Mouse (Mus musculus) kidney, embryonic 14.5 days (tissue): ENCODE data around the gene Gm44805. TPM values are rescaled to one million over a fixed set of nuclear protein-coding genes. Genes with fewer than 3 reads are reported as not detected.

Experiments
- ATAC-seq: fragments of 200-750 bp; cut with Nextera tagmentation; 2 replicates; pipeline ENCODE4 v1.8.0; 2017; ENCODE audit warnings: moderate number of reproducible peaks, mild to moderate bottlenecking, moderate TSS enrichment, moderate library complexity; ENCODE audit not compliant: low FRiP score, low TSS enrichment
- H3K27ac ChIP-seq: fragments of 300-500 bp; sonication (generic); 2 replicates; pipeline ENCODE4 v1.5.1; 2014; ENCODE audit warnings: low read depth, mild to moderate bottlenecking, low read length, moderate library complexity, mixed read lengths
- H3K27me3 ChIP-seq: fragments of 300-500 bp; sonication (generic); 2 replicates; pipeline ENCODE4 v1.6.1; 2014; ENCODE audit warnings: mild to moderate bottlenecking, low read length; ENCODE audit not compliant: control insufficient read depth, insufficient read depth
- H3K36me3 ChIP-seq: fragments of 300-500 bp; sonication (generic); 2 replicates; pipeline ENCODE4 v1.6.1; 2014; ENCODE audit warnings: low read length, mixed read lengths; ENCODE audit not compliant: control insufficient read depth, insufficient read depth
- H3K4me1 ChIP-seq: fragments of 300-500 bp; sonication (generic); 2 replicates; pipeline ENCODE4 v1.6.1; 2014; ENCODE audit warnings: low read length, mixed read lengths; ENCODE audit not compliant: control insufficient read depth, insufficient read depth
- H3K4me2 ChIP-seq: fragments of 300-500 bp; sonication (generic); replicated peaks from 2 replicates; pipeline ENCODE4 v1.6.1; 2014; ENCODE audit warnings: low read depth, mild to moderate bottlenecking, low read length
- H3K4me3 ChIP-seq: fragments of 300-500 bp; sonication (generic); 2 replicates; pipeline ENCODE4 v1.5.1; 2014; ENCODE audit warnings: mild to moderate bottlenecking, low read length
- H3K9ac ChIP-seq: fragments of 300-500 bp; sonication (generic); 2 replicates; pipeline ENCODE4 v1.6.1; 2014; ENCODE audit warnings: low read depth, mild to moderate bottlenecking, low read length, moderate library complexity
- H3K9me3 ChIP-seq: fragments of 300-500 bp; sonication (generic); 2 replicates; pipeline ENCODE4 v1.6.1; 2016; ENCODE audit warnings: low read length; ENCODE audit not compliant: control insufficient read depth
- WGBS: fragments of 180-500 bp; shearing (Covaris S2); extraction: QIAGEN DNeasy Blood & Tissue Kit; methylation state at CpG from one replicate; pipeline ENCODE4 v1.1.7; 2014; 5-methylcytosine and 5-hydroxymethylcytosine counted together
- polyA plus RNA-seq: library from polyadenylated mRNA; unstranded; fragments of >200 nt; fragmentation: Nextera tagmentation; extraction: Ambion mirVana; gene quantifications from 2 replicates; pipeline ENCODE4 v1.2.1, GENCODE M21; 2014

Gene Gm44805
- polyA plus RNA-seq, 1 experiment from 2014 or later: not detected

DNA sequence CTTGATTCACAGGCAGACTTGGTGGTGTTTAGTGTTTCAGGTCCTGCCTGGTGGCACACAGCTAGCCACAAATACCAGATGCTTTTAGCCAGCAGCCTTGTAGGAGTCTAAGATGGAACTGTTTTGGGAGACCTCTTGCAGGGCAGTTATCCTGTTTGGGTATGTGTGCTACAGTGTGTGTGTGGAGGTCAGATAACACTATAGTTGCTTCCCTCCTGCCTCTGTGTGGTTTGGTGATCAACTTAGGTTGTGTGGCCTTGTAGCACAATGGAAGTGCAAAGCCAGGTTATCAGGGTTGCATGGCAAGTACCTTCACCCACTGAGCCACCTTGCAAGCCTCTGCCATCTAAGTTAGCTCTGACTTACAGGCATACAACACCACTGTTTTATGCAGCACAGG is 48.5 kb downstream of the Gm44805 start:
- Histone ChIP-seq H3K27me3 (no peaks in the 10 kb centered on the region), H3K4me3 (no peak overlapping the region), H3K9me3 (no peaks in the 10 kb centered on the region), H3K4me1 (0 out of 2 replicates have a peak, but pooled peaks cover 4% of the 10 kb centered on the region), H3K36me3 (peaks cover 54% of the 10 kb centered on the region), H3K27ac (no peak overlapping the region), H3K4me2 (no peak overlapping the region), H3K9ac (no peak overlapping the region)
- no peak for ATAC-seq

DNA sequence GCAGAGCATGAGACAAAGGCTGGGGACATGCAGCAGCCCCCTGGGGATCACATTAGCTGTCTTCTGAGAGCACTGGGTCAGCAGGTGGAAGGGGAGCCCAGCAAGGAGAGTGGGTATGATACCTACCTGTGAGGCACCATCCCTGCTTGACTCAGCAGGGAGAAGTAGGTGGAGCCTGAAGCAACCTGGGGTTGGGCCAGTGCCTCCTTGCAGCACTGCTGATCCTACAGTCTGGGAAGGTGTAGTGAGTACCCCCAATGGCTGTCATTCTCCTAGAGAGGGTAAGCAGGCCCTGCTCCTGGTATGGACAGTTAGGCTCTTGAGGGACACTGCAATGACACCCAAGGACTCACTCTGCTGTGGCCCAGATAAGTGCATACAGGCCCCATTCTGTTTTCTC is 48.9 kb downstream of the Gm44805 start:
- H3K27ac ChIP-seq: no peak overlapping the region
- no peaks in the 10 kb centered on the region for H3K9me3 ChIP-seq
- no peak overlapping the region for H3K9ac ChIP-seq
- H3K4me3 ChIP-seq: no peak overlapping the region
- H3K27me3 ChIP-seq: no peaks in the 10 kb centered on the region
- 0 out of 2 replicates have a peak, but pooled peaks cover 4% of the 10 kb centered on the region for H3K4me1 ChIP-seq
- H3K36me3 ChIP-seq: peaks cover 49% of the 10 kb centered on the region
- no peak overlapping the region for H3K4me2 ChIP-seq
- ATAC-seq: no peak

DNA sequence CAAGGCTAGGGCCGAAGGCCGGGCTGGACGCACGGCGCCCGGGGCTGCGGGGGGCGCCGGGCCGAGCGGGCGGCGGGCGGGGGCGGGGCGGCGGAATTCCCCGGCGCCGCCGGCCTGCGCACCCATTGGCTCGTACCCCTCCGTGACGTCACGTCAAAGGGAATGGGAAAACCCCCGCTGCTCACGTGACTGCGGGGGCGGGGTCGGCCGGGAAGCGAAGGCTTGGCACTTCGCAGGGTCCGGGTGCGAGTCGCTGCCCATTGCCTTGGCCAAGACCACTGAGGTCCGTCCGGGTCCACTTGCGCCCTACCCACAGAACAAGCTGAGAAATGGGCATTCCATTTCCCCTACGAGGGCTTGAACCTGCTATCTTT is 51.9 kb downstream of the Gm44805 start, which contains the start of gene Relb:
Relb (minus strand) TSS at position 78 of the 374 bp plus-strand sequence.
- WGBS: under 1% methylated on average over 40 of the region's 41 CpGs
- Histone ChIP-seq H3K4me3 (peak within 1 kb of the TSS; percentile 80), H3K36me3 (peaks cover 20% of the 10 kb centered on the region), H3K4me1 (0 out of 2 replicates have a peak, but pooled peaks cover 4% of the 10 kb centered on the region), H3K9ac (peak within 1 kb of the TSS; percentile 58), H3K27me3 (no peaks in the 10 kb centered on the region), H3K27ac (peak within 1 kb of the TSS; percentile 91), H3K4me2 (peak within 1 kb of the TSS; percentile 96), H3K9me3 (no peaks in the 10 kb centered on the region)
- peak; percentile 65 for ATAC-seq

DNA sequence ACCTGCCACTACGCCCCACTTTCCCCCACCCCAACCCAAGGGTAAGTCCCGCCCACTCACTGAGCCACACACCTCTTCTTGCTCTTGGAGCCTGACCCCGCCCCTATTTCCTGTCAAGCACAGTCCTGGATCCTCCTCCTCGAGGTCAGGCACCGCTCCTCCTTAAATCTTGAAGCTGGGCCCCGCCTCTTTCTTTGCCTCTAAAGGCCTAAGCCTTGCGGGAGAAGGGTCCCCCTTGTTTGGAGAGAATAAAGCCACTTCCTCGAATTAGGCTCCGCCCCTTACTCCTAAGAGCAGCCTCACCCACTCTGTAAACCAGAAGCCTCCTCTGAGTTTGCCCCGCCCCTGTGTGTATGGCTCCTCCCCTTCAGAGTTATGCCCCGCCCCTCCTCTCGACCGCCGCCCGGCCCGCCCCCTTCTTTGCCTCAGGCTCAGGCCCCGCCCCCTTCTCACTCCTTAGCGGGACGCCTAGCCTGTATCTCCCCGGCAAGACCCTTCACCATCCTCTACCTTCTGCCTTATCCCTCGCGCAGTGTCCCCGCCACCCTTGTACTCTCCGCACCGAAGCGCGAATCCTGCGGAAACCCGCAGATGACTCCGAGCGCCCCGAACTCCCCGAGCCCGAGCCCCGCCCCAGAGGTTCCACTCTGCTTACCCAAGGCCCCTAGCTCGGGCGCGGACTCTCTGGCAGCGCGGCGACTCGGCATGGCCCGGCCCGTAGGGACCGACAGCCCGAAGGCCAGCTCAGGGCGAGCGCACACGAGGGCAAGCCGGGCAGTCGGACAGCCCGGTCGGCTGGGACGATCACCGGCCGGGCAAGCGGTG is 52.5 kb downstream of the Gm44805 start:
- H3K9me3 ChIP-seq: no peaks in the 10 kb centered on the region
- 2% methylated on average over 57 of the region's 57 CpGs for WGBS
- H3K36me3 ChIP-seq: peaks cover 14% of the 10 kb centered on the region
- peak overlapping the region; percentile 96 for H3K4me2 ChIP-seq
- H3K27me3 ChIP-seq: no peaks in the 10 kb centered on the region
- H3K4me1 ChIP-seq: 0 out of 2 replicates have a peak, but pooled peaks cover 4% of the 10 kb centered on the region
- H3K27ac ChIP-seq: peak overlapping the region; percentile 91
- peak overlapping the region; percentile 80 for H3K4me3 ChIP-seq
- peak overlapping the region; percentile 58 for H3K9ac ChIP-seq
- ATAC-seq: peak; percentile 93

DNA sequence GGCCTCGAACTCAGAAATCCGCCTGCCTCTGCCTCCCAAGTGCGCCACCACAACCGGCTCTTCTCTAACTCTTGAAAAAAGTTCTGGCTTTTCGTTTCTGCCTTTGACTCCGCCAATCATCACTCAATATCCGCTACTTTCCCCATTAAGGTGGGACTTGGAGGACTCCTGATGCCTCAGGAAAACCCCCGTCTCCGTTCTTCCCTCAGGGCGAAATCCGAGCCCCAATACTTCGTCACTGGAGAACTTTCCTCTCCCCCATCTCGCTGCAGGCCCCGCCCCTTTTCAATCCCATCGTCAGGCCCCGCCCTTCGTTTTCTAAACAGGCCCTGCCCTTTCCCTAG is 53.1 kb downstream of the Gm44805 start:
- Histone ChIP-seq H3K27me3 (no peaks in the 10 kb centered on the region), H3K4me2 (peak overlapping the region; percentile 96), H3K36me3 (peaks cover 8% of the 10 kb centered on the region), H3K4me1 (0 out of 2 replicates have a peak, but pooled peaks cover 4% of the 10 kb centered on the region), H3K9ac (no peak overlapping the region), H3K4me3 (peak overlapping the region; percentile 80), H3K9me3 (no peaks in the 10 kb centered on the region), H3K27ac (peak overlapping the region; percentile 48; the same call in 1 of the 2 replicates)
- no peak; the same call in 1 of the 2 replicates for ATAC-seq
- WGBS: 14% methylated on average over 17 of the region's 17 CpGs

DNA sequence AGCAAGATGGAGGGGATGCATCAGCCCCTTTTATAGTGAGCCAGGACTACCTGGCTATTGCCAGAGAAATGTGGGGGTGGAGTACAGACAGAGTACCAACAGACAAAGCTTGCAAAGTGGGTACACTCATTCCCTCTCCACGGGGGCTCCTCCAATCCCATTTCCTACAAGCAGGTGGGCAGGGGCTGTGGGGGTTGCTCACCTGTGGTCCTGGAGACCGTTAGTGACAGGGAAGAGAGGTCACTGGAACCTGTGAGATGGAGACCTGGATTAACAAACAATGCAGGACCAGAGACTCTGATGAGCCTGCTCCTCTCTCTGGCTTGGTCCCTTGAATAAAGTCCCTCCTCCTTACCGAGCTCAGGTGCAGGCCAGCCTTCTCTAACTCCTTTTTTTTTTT is 53.5 kb downstream of the Gm44805 start:
- peak overlapping the region; percentile 48; the same call in 1 of the 2 replicates for H3K27ac ChIP-seq
- WGBS: 83% methylated on average over 3 of the region's 3 CpGs

DNA sequence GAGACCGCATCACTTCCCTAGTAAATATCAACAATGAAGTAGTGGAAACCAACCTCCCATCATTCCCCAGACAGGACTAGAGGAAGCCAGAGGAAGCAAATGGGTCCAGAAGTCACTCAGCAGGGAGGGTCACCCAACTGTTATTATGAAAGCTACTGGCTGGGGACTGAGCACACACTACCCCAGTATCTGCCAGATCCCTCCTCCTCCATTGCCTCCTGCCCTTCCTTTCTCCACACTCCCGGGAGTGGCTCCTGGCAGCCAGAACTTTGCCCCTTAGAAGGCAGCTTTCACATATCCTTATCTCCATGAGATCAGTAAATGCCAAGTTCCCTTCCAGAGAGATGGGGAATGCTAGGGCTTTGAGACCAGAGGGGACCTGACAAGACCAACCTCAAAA is 57.8 kb downstream of the Gm44805 start:
- H3K4me1 ChIP-seq: 0 out of 2 replicates have a peak, but pooled peaks cover 3% of the 10 kb centered on the region
- H3K27ac ChIP-seq: no peak overlapping the region
- no peak for ATAC-seq
- no peak overlapping the region for H3K4me3 ChIP-seq
- H3K36me3 ChIP-seq: no peaks in the 10 kb centered on the region
- no peak overlapping the region for H3K4me2 ChIP-seq
- H3K9ac ChIP-seq: no peak overlapping the region
- H3K27me3 ChIP-seq: no peaks in the 10 kb centered on the region
- WGBS: 76% methylated on average over 2 of the region's 2 CpGs
- H3K9me3 ChIP-seq: no peaks in the 10 kb centered on the region

More for the DNA sequence above, 53.5 kb downstream of the Gm44805 start:
- H3K9ac ChIP-seq: no peak overlapping the region
- no peak for ATAC-seq
- peaks cover 5% of the 10 kb centered on the region; the same call in 1 of the 2 replicates for H3K36me3 ChIP-seq
- H3K4me3 ChIP-seq: peak overlapping the region; percentile 80; the same call in 1 of the 2 replicates
- H3K9me3 ChIP-seq: no peaks in the 10 kb centered on the region
- peak overlapping the region; percentile 96; the same call in 1 of the 2 replicates for H3K4me2 ChIP-seq
- H3K4me1 ChIP-seq: 0 out of 2 replicates have a peak, but pooled peaks cover 4% of the 10 kb centered on the region
- H3K27me3 ChIP-seq: no peaks in the 10 kb centered on the region

DNA sequence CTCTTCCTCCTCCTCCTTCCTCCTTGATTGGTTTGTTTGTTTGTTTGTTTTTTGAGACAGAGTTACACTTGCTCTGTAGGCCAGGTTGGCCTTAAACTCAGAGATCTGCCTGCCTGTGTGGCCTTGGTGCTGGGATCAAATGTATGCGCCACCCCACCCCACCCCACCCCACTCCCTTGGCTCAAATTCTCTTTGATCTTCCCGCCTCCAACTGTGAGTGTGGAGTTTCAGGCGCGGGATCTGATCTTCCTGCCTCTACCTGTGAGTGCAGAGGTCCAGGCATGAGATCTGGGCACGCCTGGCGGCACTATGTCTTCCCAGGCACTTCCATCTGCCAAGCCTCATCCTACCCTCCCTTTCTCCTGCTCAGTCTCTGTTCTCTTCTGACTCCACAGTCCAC is 59.0 kb downstream of the Gm44805 start:
- Histone ChIP-seq H3K9me3 (no peaks in the 10 kb centered on the region), H3K4me2 (no peak overlapping the region), H3K27me3 (no peaks in the 10 kb centered on the region), H3K27ac (no peak overlapping the region), H3K4me3 (no peak overlapping the region), H3K9ac (no peak overlapping the region), H3K36me3 (no peaks in the 10 kb centered on the region), H3K4me1 (0 out of 2 replicates have a peak, but pooled peaks cover 3% of the 10 kb centered on the region)
- WGBS: 24% methylated on average over 6 of the region's 6 CpGs
- no peak for ATAC-seq
